Mouse (Mus musculus) limb, embryonic 14.5 days (tissue): ENCODE measurements around the gene Dnm2. TPM values are rescaled to one million over a fixed set of nuclear protein-coding genes. Genes with fewer than 3 reads are reported as not detected.
"Not testable (repeated sequence)": the region's sequence is repeated elsewhere in the genome, so short reads cannot be mapped to it uniquely, and the experiment has no call there.

ENCODE experiments used
- ATAC-seq: fragments of 200-750 bp; cut with Nextera tagmentation; 2 replicates; pipeline ENCODE4 v1.8.0; 2017; ENCODE audit warnings: low read depth, moderate number of reproducible peaks, moderate TSS enrichment; ENCODE audit not compliant: low FRiP score
- DNase-seq: peaks from one replicate; pipeline ENCODE4 v3.0.0-alpha.2; 2015; ENCODE audit warnings: low spot score
- H3K27ac ChIP-seq: fragments of 300-500 bp; sonication (generic); replicated peaks from 2 replicates; pipeline ENCODE4 v1.5.1; 2014; ENCODE audit warnings: low read depth, mild to moderate bottlenecking, low read length, moderate library complexity, mixed read lengths
- H3K27me3 ChIP-seq: fragments of 300-500 bp; sonication (generic); 2 replicates; pipeline ENCODE4 v1.6.1; 2014; ENCODE audit warnings: low read length, mixed read lengths; ENCODE audit not compliant: control insufficient read depth, insufficient read depth
- H3K36me3 ChIP-seq: fragments of 300-500 bp; sonication (generic); 2 replicates; pipeline ENCODE4 v1.6.1; 2014; ENCODE audit warnings: mild to moderate bottlenecking, low read length, moderate library complexity, mixed read lengths; ENCODE audit not compliant: control insufficient read depth, insufficient read depth
- H3K4me1 ChIP-seq: fragments of 300-500 bp; sonication (generic); 2 replicates; pipeline ENCODE4 v1.6.1; 2014; ENCODE audit warnings: antibody characterized with exemption, low read length, mixed read lengths; ENCODE audit not compliant: control insufficient read depth, insufficient read depth
- H3K4me2 ChIP-seq: fragments of 300-500 bp; sonication (generic); replicated peaks from 2 replicates; pipeline ENCODE4 v1.6.1; 2014; ENCODE audit warnings: low read depth, mild to moderate bottlenecking, low read length, moderate library complexity; ENCODE audit not compliant: severe bottlenecking
- H3K4me3 ChIP-seq: fragments of 300-500 bp; sonication (generic); replicated peaks from 2 replicates; pipeline ENCODE4 v1.5.1; 2014; ENCODE audit warnings: low read length
- H3K9ac ChIP-seq: fragments of 300-500 bp; sonication (generic); 2 replicates; pipeline ENCODE4 v1.6.1; 2014; ENCODE audit warnings: mild to moderate bottlenecking, low read depth, low read length, moderate library complexity; ENCODE audit not compliant: severe bottlenecking
- H3K9me3 ChIP-seq: fragments of 300-500 bp; sonication (generic); 2 replicates; pipeline ENCODE4 v1.6.1; 2016; ENCODE audit warnings: low read length; ENCODE audit not compliant: control insufficient read depth
- POLR2A ChIP-seq: fragments of 200-500 bp; IDR thresholded peaks from 2 replicates; pipeline ENCODE4 v1.8.0; 2012; ENCODE audit warnings: inconsistent platforms, mild to moderate bottlenecking, moderate library complexity, borderline replicate concordance; ENCODE audit not compliant: insufficient read depth, insufficient read length; ENCODE audit errors: extremely low read depth
- WGBS: fragments of 180-500 bp; shearing (Covaris S2); extraction: QIAGEN DNeasy Blood & Tissue Kit; methylation state at CpG from one replicate; pipeline ENCODE4 v1.1.7; 2014; 5-methylcytosine and 5-hydroxymethylcytosine counted together
- polyA plus RNA-seq, 2 experiments: library from polyadenylated mRNA; depleted of rRNA in 1 of 2; stranded (reverse) in 1 of 2; unstranded in 1 of 2; fragments of >200 nt; fragmentation: Nextera tagmentation in 1 of 2; extraction: Ambion mirVana in 1 of 2; gene quantifications; 2 replicates each; pipeline versions ENCODE4 v1.2.1 to v1.2.3; 2012 to 2014

The Dnm2 gene
- polyA plus RNA-seq, 2 experiments = 62.6 to 68.3 TPM

- Histone ChIP-seq H3K4me1 (no peaks in the 10 kb centered on the region), H3K27me3 (no peaks in the 10 kb centered on the region), H3K4me2 (no peak overlapping the region), H3K9me3 (no peaks in the 10 kb centered on the region), H3K4me3 (no peak overlapping the region), H3K36me3 (no peaks in the 10 kb centered on the region), H3K9ac (no peak overlapping the region), H3K27ac (no peak overlapping the region)
- no peak for TF ChIP-seq POLR2A
- ATAC-seq = no peak
- 75% methylated on average over 4 of the region's 4 CpGs for WGBS
- DNase-seq = no peak
Observed at GRCm38 (mm10) chr9:21537009-21537408, 112.3 kb downstream of the Dnm2 start.

GRCm38 (mm10) chr9:21539981-21540753 is 115.5 kb downstream of the Dnm2 start:
- ATAC-seq = no peak
- no peak overlapping the region for H3K4me3 ChIP-seq
- H3K9ac ChIP-seq = no peak overlapping the region
- DNase-seq = no peak
- H3K4me2 ChIP-seq = no peak overlapping the region
- no peaks in the 10 kb centered on the region for H3K36me3 ChIP-seq
- H3K9me3 ChIP-seq = no peaks in the 10 kb centered on the region
- H3K27ac ChIP-seq = no peak overlapping the region
- H3K4me1 ChIP-seq = peaks cover 7% of the 10 kb centered on the region
- no peak for TF ChIP-seq POLR2A
- H3K27me3 ChIP-seq = no peaks in the 10 kb centered on the region
- WGBS = 84% methylated on average over 7 of the region's 7 CpGs

- not testable (repeated sequence) for ATAC-seq
Observed at GRCm38 (mm10) chr9:21542001-21542400, 117.3 kb downstream of the Dnm2 start.

GRCm38 (mm10) chr9:21545351-21545915 is 120.7 kb downstream of the Dnm2 start:
- ATAC-seq (peak; percentile 76), DNase-seq (no peak)
- Histone ChIP-seq H3K4me1 (peaks cover 21% of the 10 kb centered on the region), H3K9ac (peak overlapping the region; percentile 41), H3K4me3 (peak overlapping the region; percentile 88), H3K36me3 (peaks cover 7% of the 10 kb centered on the region; the same call in 1 of the 2 replicates), H3K27me3 (no peaks in the 10 kb centered on the region), H3K9me3 (no peaks in the 10 kb centered on the region), H3K27ac (peak overlapping the region; percentile 99), H3K4me2 (peak overlapping the region; percentile 50)
- peak; percentile 45; the same call in 1 of the 2 replicates for TF ChIP-seq POLR2A
- WGBS = 8% methylated on average over 9 of the region's 9 CpGs

More at GRCm38 (mm10) chr9:21542001-21542400, 117.3 kb downstream of the Dnm2 start:
- not testable (repeated sequence) for H3K4me2 ChIP-seq, H3K4me1 ChIP-seq, DNase-seq, H3K9ac ChIP-seq, H3K27ac ChIP-seq, H3K4me3 ChIP-seq, H3K36me3 ChIP-seq, H3K27me3 ChIP-seq, H3K9me3 ChIP-seq
- 78% methylated on average over 2 of the region's 2 CpGs for WGBS

DNA sequence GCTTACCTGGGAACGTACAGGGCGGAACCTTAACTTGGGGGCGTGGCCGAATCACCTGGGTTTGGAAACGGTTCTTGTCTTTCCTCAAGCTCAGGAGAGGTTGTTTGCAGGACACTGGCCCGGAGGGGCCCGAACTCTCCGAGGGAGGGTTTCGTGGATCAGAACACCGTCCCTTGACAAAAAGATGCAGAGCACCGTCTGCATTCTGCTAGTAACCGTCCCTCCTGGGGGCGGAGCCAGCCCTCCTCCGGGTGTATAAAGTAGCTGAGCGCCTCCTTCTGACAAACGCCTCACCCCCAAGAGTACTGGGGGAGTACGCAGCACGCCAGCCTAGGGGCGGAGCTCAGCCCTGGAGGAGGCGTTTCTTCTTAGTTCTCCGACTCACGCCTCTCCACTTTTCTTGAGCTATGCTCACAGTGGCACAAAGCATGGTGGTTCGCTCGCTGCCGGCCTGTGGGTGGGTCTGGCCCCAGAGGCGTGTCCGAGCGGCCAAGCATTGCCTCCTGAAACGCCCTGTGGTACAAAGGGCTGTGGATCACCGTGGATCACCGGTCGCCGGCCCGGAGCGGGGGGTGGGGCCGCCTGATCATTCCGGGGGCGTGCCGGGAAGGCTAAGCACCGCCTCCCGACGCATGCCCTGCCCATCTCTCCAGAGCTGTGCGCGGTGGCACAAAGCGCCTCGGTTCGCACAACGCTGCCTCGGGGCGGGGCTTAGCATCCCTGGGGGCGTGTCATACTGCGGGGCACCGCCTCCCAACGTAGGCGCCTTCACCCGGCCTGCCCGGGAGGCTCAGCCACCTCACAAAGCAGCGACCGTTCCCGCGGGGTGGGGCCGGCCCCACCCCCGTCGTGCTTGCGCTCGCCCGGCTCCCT is 121.4 kb downstream of the Dnm2 start:
- DNase-seq = peak; percentile 99
- peak overlapping the region; percentile 41 for H3K9ac ChIP-seq
- H3K36me3 ChIP-seq = peaks cover 14% of the 10 kb centered on the region; the same call in 1 of the 2 replicates
- peak overlapping the region; percentile 99 for H3K27ac ChIP-seq
- H3K27me3 ChIP-seq = no peaks in the 10 kb centered on the region
- under 1% methylated on average over 45 of the region's 67 CpGs for WGBS
- no peaks in the 10 kb centered on the region for H3K9me3 ChIP-seq
- TF ChIP-seq POLR2A = peak; percentile 37; the same call in 1 of the 2 replicates
- peak overlapping the region; percentile 88 for H3K4me3 ChIP-seq
- peak; percentile 93 for ATAC-seq
- peak overlapping the region; percentile 50 for H3K4me2 ChIP-seq
- peaks cover 21% of the 10 kb centered on the region for H3K4me1 ChIP-seq
